Mouse (Mus musculus) heart, adult 9 months (tissue): Measurements from ENCODE around the gene Ccl6.
A peak's percentile ranks its signal among the peaks of the same experiment; 100 is the strongest.

Experiments used
- DNase-seq, 2 experiments: peaks; one replicate each; pipeline ENCODE4 v3.0.0; 2022; ENCODE audit warnings: low spot score in 2 of 2

Ccl6 gene

GRCm38 (mm10) chr11:83597796-83598195 is 4.9 kb upstream of the Ccl6 start:
- no peak for DNase-seq

- peak in 1 of 2 experiments; percentile 5 for DNase-seq
Measured at GRCm38 (mm10) chr11:83595669-83596455, 3.0 kb upstream of the Ccl6 start.

GRCm38 (mm10) chr11:83593453-83593852 is 566 bp upstream of the Ccl6 start:
- no peak for DNase-seq

- DNase-seq, result no peak
Measured at GRCm38 (mm10) chr11:83584232-83584631, 8.7 kb downstream of the Ccl6 start.

GRCm38 (mm10) chr11:83583450-83583754 is 9.5 kb downstream of the Ccl6 start:
- DNase-seq, result no peak

GRCm38 (mm10) chr11:83582626-83583449 is 10.0 kb downstream of the Ccl6 start:
- DNase-seq, result peak; percentile 65 to 72

GRCm38 (mm10) chr11:83581626-83582610 is 11.0 kb downstream of the Ccl6 start:
- DNase-seq, result no peak

GRCm38 (mm10) chr11:83580699-83581232 is 12.1 kb downstream of the Ccl6 start:
- DNase-seq, result no peak

GRCm38 (mm10) chr11:83578999-83579398 is 13.9 kb downstream of the Ccl6 start:
- DNase-seq, result no peak

- DNase-seq, result peak; percentile 26 to 48
Measured at GRCm38 (mm10) chr11:83578186-83578760, 14.6 kb downstream of the Ccl6 start, which contains the start of gene Ccl9. Ccl9 (minus strand) TSS chr11:83578636.

GRCm38 (mm10) chr11:83576927-83577555 is 15.8 kb downstream of the Ccl6 start:
- DNase-seq, result peak; percentile 27 to 36

GRCm38 (mm10) chr11:83572834-83573233 is 20.1 kb downstream of the Ccl6 start:
- DNase-seq, result no peak

- peak; percentile 54 to 74 for DNase-seq
Measured at GRCm38 (mm10) chr11:83572223-83572622, 20.7 kb downstream of the Ccl6 start.

- DNase-seq, result no peak
Measured at GRCm38 (mm10) chr11:83570189-83570588, 22.7 kb downstream of the Ccl6 start.

GRCm38 (mm10) chr11:83569249-83569648 is 23.6 kb downstream of the Ccl6 start:
- no peak for DNase-seq

GRCm38 (mm10) chr11:83568786-83569185 is 24.1 kb downstream of the Ccl6 start:
- DNase-seq, result no peak

- DNase-seq, result no peak
Measured at GRCm38 (mm10) chr11:83568061-83568460, 24.8 kb downstream of the Ccl6 start.

- no peak for DNase-seq
Measured at GRCm38 (mm10) chr11:83567311-83567710, 25.6 kb downstream of the Ccl6 start.

- no peak for DNase-seq
Measured at GRCm38 (mm10) chr11:83566617-83567016, 26.3 kb downstream of the Ccl6 start.

GRCm38 (mm10) chr11:83563754-83564153 is 29.1 kb downstream of the Ccl6 start:
- peak in 1 of 2 experiments; percentile 34 for DNase-seq
